Mouse (Mus musculus): ENCODE data around the gene Nudt7. TPM values are rescaled to one million over a fixed set of nuclear protein-coding genes. Genes with fewer than 3 reads are reported as not detected.

Nudt7 gene
- polyA plus RNA-seq, 1 experiment from 2014 or later = 3.8 TPM

GRCm38 (mm10) chr8:114153311-114154045 is 20.1 kb downstream of the Nudt7 start:
- Histone ChIP-seq H3K4me3 (no peak overlapping the region), H3K27me3 (no peaks in the 10 kb centered on the region), H3K9me3 (no peaks in the 10 kb centered on the region), H3K9ac (replicated peaks) (no peak overlapping the region), H3K4me1 (0 out of 2 replicates have a peak, but pooled peaks cover under 1% of the 10 kb centered on the region), H3K4me2 (replicated peaks) (no peak overlapping the region), H3K36me3 (no peaks in the 10 kb centered on the region), H3K27ac (replicated peaks) (no peak overlapping the region)
- ATAC-seq (replicated peaks) = no peak
- 67% methylated on average over 6 of the region's 6 CpGs for WGBS

DNA sequence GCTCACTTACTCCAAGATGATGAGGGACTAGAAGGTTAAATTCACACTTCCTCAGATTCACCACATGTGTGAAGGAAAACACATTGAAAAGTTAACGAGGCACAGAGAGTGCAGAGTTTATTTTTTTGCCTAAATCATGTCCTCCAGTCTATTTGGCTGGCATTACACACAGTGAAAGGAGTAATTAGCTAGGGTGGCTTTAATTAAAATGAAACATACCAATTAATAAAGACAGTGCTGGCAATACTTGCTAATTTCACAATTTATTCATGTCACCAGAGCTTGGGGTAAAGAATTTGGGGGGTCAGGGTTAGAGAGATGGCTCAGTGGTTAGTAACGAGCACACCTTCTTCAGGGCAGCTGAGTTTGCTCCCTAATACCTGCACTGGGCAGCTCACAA is 25.2 kb downstream of the Nudt7 start:
- Histone ChIP-seq H3K9ac (replicated peaks) (no peak overlapping the region), H3K27ac (replicated peaks) (no peak overlapping the region), H3K27me3 (no peaks in the 10 kb centered on the region), H3K36me3 (no peaks in the 10 kb centered on the region), H3K4me3 (no peak overlapping the region), H3K4me2 (replicated peaks) (no peak overlapping the region), H3K4me1 (0 out of 2 replicates have a peak, but pooled peaks cover 4% of the 10 kb centered on the region), H3K9me3 (no peaks in the 10 kb centered on the region)
- no peak for ATAC-seq (replicated peaks)
- WGBS = 24% methylated on average over 2 of the region's 2 CpGs

DNA sequence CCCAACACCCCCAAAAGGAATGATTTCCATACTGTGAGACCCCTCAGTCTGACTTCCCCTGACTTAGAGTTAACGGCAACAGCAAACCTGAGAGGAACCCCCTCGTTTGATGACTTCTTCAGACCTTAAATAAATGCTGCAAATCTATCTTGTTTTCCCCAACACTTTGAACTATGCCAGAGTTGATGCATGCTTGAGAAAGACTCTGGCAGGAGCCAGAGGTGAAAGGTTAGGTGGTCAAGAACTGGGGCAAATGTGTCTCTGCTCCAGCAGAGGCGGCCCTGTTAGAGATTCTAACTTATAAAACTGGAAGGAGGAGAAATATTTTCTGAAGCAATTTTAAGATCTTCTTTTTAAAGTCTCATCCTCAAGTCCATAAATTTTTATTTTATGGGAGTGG is 26.3 kb downstream of the Nudt7 start:
- 90% methylated on average over 3 of the region's 3 CpGs for WGBS
- ATAC-seq (replicated peaks) = no peak

GRCm38 (mm10) chr8:114163871-114164270 is 30.5 kb downstream of the Nudt7 start:
- ATAC-seq (replicated peaks) = no peak
- no peak overlapping the region for H3K9ac ChIP-seq (replicated peaks)
- H3K27ac ChIP-seq (replicated peaks) = no peak overlapping the region
- H3K36me3 ChIP-seq = no peaks in the 10 kb centered on the region
- H3K4me1 ChIP-seq = no peaks in the 10 kb centered on the region
- H3K27me3 ChIP-seq = no peaks in the 10 kb centered on the region
- H3K9me3 ChIP-seq = no peaks in the 10 kb centered on the region
- no peak overlapping the region for H3K4me3 ChIP-seq
- WGBS = 87% methylated on average over 3 of the region's 3 CpGs
- no peak overlapping the region for H3K4me2 ChIP-seq (replicated peaks)

More for the DNA sequence above, 26.3 kb downstream of the Nudt7 start:
- Histone ChIP-seq H3K36me3 (no peaks in the 10 kb centered on the region), H3K9me3 (no peaks in the 10 kb centered on the region), H3K27me3 (no peaks in the 10 kb centered on the region), H3K9ac (replicated peaks) (no peak overlapping the region), H3K27ac (replicated peaks) (no peak overlapping the region), H3K4me2 (replicated peaks) (no peak overlapping the region), H3K4me1 (0 out of 2 replicates have a peak, but pooled peaks cover 4% of the 10 kb centered on the region), H3K4me3 (no peak overlapping the region)

- Histone ChIP-seq H3K9ac (replicated peaks) (no peak overlapping the region), H3K4me1 (no peaks in the 10 kb centered on the region), H3K4me3 (no peak overlapping the region), H3K9me3 (no peaks in the 10 kb centered on the region), H3K27ac (replicated peaks) (no peak overlapping the region), H3K36me3 (no peaks in the 10 kb centered on the region), H3K27me3 (no peaks in the 10 kb centered on the region), H3K4me2 (replicated peaks) (no peak overlapping the region)
- no peak for ATAC-seq (replicated peaks)
- 90% methylated on average over 6 of the region's 6 CpGs for WGBS
Observed at GRCm38 (mm10) chr8:114164444-114165096, 31.2 kb downstream of the Nudt7 start.

- no peak overlapping the region for H3K4me3 ChIP-seq
- no peak overlapping the region for H3K27ac ChIP-seq (replicated peaks)
- WGBS = 30% methylated on average over 2 of the region's 2 CpGs
- H3K9me3 ChIP-seq = no peaks in the 10 kb centered on the region
- H3K27me3 ChIP-seq = no peaks in the 10 kb centered on the region
- H3K4me1 ChIP-seq = no peaks in the 10 kb centered on the region
- no peak for ATAC-seq (replicated peaks)
- no peaks in the 10 kb centered on the region for H3K36me3 ChIP-seq
- H3K4me2 ChIP-seq (replicated peaks) = no peak overlapping the region
- H3K9ac ChIP-seq (replicated peaks) = no peak overlapping the region
Observed at GRCm38 (mm10) chr8:114165741-114166140, 32.4 kb downstream of the Nudt7 start.

DNA sequence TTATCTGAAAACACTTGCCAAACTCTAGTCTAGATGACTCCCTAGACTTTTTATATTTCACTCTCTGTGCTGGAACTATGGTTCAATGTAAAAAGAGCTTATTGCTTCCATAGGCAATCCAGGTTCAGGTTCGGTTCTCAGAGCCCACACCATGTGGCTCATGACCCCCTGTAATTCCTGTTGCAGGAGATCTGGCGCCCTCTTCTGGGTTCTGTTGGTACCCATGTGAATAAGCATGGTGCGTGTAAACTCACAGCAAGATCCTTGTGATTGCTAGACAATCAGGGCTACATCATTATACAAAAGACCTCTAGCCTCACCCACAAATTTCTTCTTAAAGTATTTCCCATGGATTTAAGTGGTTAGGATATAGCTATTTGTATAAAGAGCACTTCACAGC is 43.4 kb downstream of the Nudt7 start:
- no peak for ATAC-seq (replicated peaks)
- Histone ChIP-seq H3K9me3 (no peaks in the 10 kb centered on the region), H3K4me3 (no peak overlapping the region), H3K4me1 (no peaks in the 10 kb centered on the region), H3K27ac (replicated peaks) (no peak overlapping the region), H3K27me3 (no peaks in the 10 kb centered on the region), H3K4me2 (replicated peaks) (no peak overlapping the region), H3K36me3 (no peaks in the 10 kb centered on the region), H3K9ac (replicated peaks) (no peak overlapping the region)
- WGBS = 73% methylated on average over 3 of the region's 3 CpGs

DNA sequence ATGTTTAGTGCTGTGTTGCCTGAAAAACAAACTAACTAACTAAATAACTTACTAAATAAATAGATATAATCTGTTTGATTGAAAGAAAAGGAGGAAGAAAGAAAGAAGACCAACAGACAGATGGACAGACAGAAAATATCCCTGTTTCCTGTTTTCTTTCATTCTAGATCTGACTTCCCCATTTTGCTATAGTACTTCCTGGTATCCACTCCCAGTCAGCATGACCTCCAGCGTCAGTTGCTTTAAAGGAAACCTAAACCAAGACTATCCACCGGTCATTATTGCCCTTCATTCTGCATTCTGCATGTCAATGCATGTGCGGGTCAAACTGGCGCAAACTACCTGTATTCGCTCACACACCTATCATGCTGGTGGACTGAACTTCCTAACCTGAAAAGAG is 60.0 kb downstream of the Nudt7 start:
- H3K27ac ChIP-seq (replicated peaks) = no peak overlapping the region
- H3K4me3 ChIP-seq = no peak overlapping the region
- no peaks in the 10 kb centered on the region for H3K36me3 ChIP-seq
- no peak overlapping the region for H3K9ac ChIP-seq (replicated peaks)
- H3K4me1 ChIP-seq = no peaks in the 10 kb centered on the region
- ATAC-seq (replicated peaks) = no peak
- H3K27me3 ChIP-seq = no peaks in the 10 kb centered on the region
- no peak overlapping the region for H3K4me2 ChIP-seq (replicated peaks)
- WGBS = 93% methylated on average over 5 of the region's 5 CpGs
- no peaks in the 10 kb centered on the region for H3K9me3 ChIP-seq

DNA sequence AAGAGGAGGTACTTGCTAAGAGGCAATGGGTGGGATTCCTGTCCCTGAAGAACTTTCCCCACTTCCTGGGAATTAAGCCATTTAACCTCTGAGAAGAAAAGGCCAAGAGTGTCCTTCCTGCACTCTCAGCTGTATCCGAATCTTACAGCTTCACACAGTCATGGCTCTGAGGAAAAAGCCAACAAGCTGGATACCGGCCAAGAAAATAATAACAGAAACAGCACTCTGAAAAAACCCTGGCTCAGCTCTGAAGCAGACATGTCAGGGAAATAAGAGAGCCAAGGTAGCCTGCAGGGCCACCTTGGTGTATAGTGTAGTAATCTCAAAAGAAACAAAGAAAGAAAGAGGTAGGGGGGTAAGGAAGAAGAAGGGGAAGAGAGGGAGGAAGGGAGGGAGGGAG is 65.6 kb downstream of the Nudt7 start:
- H3K27ac ChIP-seq (replicated peaks) = no peak overlapping the region
- H3K9me3 ChIP-seq = no peaks in the 10 kb centered on the region
- H3K27me3 ChIP-seq = no peaks in the 10 kb centered on the region
- no peak overlapping the region for H3K4me2 ChIP-seq (replicated peaks)
- no peak overlapping the region for H3K9ac ChIP-seq (replicated peaks)
- no peak overlapping the region for H3K4me3 ChIP-seq
- WGBS = 44% methylated on average over 2 of the region's 2 CpGs
- H3K36me3 ChIP-seq = no peaks in the 10 kb centered on the region
- H3K4me1 ChIP-seq = 0 out of 2 replicates have a peak, but pooled peaks cover 3% of the 10 kb centered on the region
- no peak for ATAC-seq (replicated peaks)

Other genes with a start within 250 kb of the Nudt7 start
- 19.9 and 33.6 TPM in 2 replicates for gene Vat1l, start 72.1 kb downstream of the Nudt7 start, polyA plus RNA-seq (2015; fragmentation: Nextera tagmentation; extraction: Ambion mirVana)

Data from forebrain, embryonic 15.5 days (tissue).